Mouse (Mus musculus): ENCODE data around the gene Ppm1b.

DNA sequence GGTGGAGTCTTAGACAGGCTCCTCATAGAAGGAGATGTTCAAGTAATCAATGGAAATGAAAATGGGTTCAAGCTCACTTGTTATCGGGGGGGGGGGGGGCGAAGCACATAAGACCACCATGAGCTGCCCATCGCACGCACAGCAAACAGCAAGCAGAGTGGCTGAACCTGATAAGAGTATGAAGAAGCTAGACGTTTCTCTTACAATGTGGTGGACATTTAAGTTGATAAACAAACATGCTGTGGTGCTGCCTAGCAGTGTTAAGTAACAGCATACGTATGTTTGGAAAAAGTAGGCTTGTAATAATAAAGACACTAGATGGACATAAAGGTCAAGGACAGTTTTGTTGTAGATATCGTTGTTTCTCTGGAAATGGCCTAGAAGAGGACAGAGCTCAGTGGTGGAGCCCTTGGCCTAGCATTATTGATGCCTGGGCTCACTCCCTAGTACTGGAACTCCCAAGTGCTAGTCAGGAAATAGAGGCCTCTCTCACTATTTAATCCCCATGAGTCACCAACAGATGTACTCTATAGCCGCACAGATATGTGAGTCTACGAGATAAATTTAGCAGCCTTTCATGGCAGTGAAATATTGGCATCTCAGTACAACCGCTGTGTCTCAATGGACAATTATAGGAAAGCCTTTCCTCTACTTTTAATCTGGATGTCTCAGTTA lies 14.0 kb upstream of the Ppm1b start:
- TF ChIP-seq CTCF (IDR thresholded peaks at IDR 0.05; ENCODE audit: low read depth, low read length) (no peak), POLR2A (IDR thresholded peaks at IDR 0.05; ENCODE audit: borderline replicate concordance, low read depth, low read length) (no peak)
